8 mouse cellular contexts compared by ENCODE assay signal in genomic region chr11:97628303-97628567, GRCm38 (mm10). TPM values are rescaled to one million over a fixed set of nuclear protein-coding genes. Genes with fewer than 3 reads are reported as not detected.
A peak's percentile ranks its signal among the peaks of the same experiment; 100 is the strongest.
DNase-seq lines count a peak whose midpoint lies in the region; ATAC-seq and TF ChIP-seq lines count a peak whose summit lies in the region.

No protein-coding gene starts in this region.

- peak overlapping the region; percentile 69 for H3K4me3 ChIP-seq in heart, embryonic 13.5 days
- H3K4me3 ChIP-seq in ES-E14 (ENCODE audit: insufficient read depth in 1 of 2, low read depth in 1 of 2, low read length in 2 of 2, poor library complexity in 1 of 2, severe bottlenecking in 1 of 2) = peak overlapping the region; percentile 77 to 89
- peak overlapping the region; percentile 70 for H3K4me3 ChIP-seq in forebrain, postnatal 0 days (ENCODE audit: low read depth, low read length)
- H3K4me3 ChIP-seq in liver, embryonic 16.5 days (ENCODE audit: low read depth, low read length) = peak overlapping the region; percentile 56

- peak overlapping the region; percentile 90 for H3K4me2 ChIP-seq in heart, embryonic 13.5 days
- peak overlapping the region; percentile 82 for H3K4me2 ChIP-seq in forebrain, postnatal 0 days (ENCODE audit: low read depth)
- H3K4me2 ChIP-seq in liver, embryonic 16.5 days (ENCODE audit: low read depth, low read length) = 0 out of 2 replicates have a peak overlapping the region, but pooled peaks have one; percentile 61

- H3K9me3 ChIP-seq in heart, embryonic 13.5 days = no peaks in the 10 kb centered on the region
- H3K9me3 ChIP-seq in ES-E14 (ENCODE audit: control insufficient read depth, insufficient read depth, low read depth, low read length) = no peaks in the 10 kb centered on the region
- H3K9me3 ChIP-seq in forebrain, postnatal 0 days (ENCODE audit: low read length) = no peaks in the 10 kb centered on the region
- no peaks in the 10 kb centered on the region for H3K9me3 ChIP-seq in liver, embryonic 16.5 days (replicated peaks; ENCODE audit: control insufficient read depth, low read length)

- in situ Hi-C loops in ES-E14 (cut with MboI; ENCODE audit: low sequenced_read_pairs in 2 of 2, unreplicated experiment in 2 of 2) = no loop called here

- no peak for TF ChIP-seq CTCF in forebrain, postnatal 0 days (IDR thresholded peaks at IDR 0.05; ENCODE audit: low read depth)

- H3K9ac ChIP-seq in heart, embryonic 13.5 days = peak overlapping the region; percentile 51; the same call in 1 of the 2 replicates
- peak overlapping the region; percentile 96 for H3K9ac ChIP-seq in ES-E14 (ENCODE audit: insufficient read depth, low read depth, low read length, poor library complexity, severe bottlenecking)
- H3K9ac ChIP-seq in forebrain, postnatal 0 days = no peak overlapping the region
- no peak overlapping the region for H3K9ac ChIP-seq in liver, embryonic 16.5 days (ENCODE audit: low read depth, low read length)

- ATAC-seq in heart, embryonic 13.5 days (ENCODE audit: extremely low read depth, insufficient number of reproducible peaks, low FRiP score, low TSS enrichment) = no peak
- ATAC-seq in forebrain, postnatal 0 days = no peak
- no peak for ATAC-seq in liver, embryonic 16.5 days (ENCODE audit: low read depth)

- WGBS in heart, embryonic 13.5 days = 3% methylated on average over 28 of the region's 28 CpGs
- 5% methylated on average over 28 of the region's 28 CpGs for WGBS in forebrain, postnatal 0 days
- WGBS in liver, embryonic 16.5 days (ENCODE audit: insufficient replicate concordance) = 0% methylated on average over 19 of the region's 28 CpGs

- no peak overlapping the region for H3K27ac ChIP-seq in heart, embryonic 13.5 days (replicated peaks)
- peak overlapping the region; percentile 49; the same call in 1 of the 2 replicates for H3K27ac ChIP-seq in ES-E14 (ENCODE audit: insufficient read depth, low read depth, low read length, poor library complexity, severe bottlenecking)
- no peak overlapping the region for H3K27ac ChIP-seq in forebrain, postnatal 0 days (ENCODE audit: low read depth, low read length)
- H3K27ac ChIP-seq in liver, embryonic 16.5 days (ENCODE audit: low read length) = no peak overlapping the region

- peaks cover 89% of the 10 kb centered on the region for H3K27me3 ChIP-seq in heart, embryonic 13.5 days (replicated peaks)
- H3K27me3 ChIP-seq in forebrain, postnatal 0 days (ENCODE audit: insufficient read depth, low read length) = peaks cover 43% of the 10 kb centered on the region
- peaks cover 85% of the 10 kb centered on the region for H3K27me3 ChIP-seq in liver, embryonic 16.5 days (ENCODE audit: control insufficient read depth, insufficient read depth, low read depth, low read length)

- peaks cover 34% of the 10 kb centered on the region for H3K4me1 ChIP-seq in heart, embryonic 13.5 days
- H3K4me1 ChIP-seq in ES-E14 (ENCODE audit: control insufficient read depth in 2 of 2, insufficient read depth in 2 of 2, low read length in 2 of 2, poor library complexity in 1 of 2) = peaks cover 4 to 19% of the 10 kb centered on the region in 2 experiments; a peak in 2 of 4 replicates
- no peaks in the 10 kb centered on the region for H3K4me1 ChIP-seq in forebrain, postnatal 0 days (ENCODE audit: insufficient read depth)
- peaks cover 7% of the 10 kb centered on the region; the same call in 1 of the 2 replicates for H3K4me1 ChIP-seq in liver, embryonic 16.5 days (ENCODE audit: control insufficient read depth, low read depth, low read length)

- no peak for DNase-seq in heart, adult 11 months
- DNase-seq in ES-E14 (ENCODE audit: low read depth, low spot score) = no peak
- DNase-seq in forebrain, postnatal 0 days = no peak
- DNase-seq in yolk sac, embryonic 10.5 days (ENCODE audit: low spot score) = no peak
- DNase-seq in right cerebral cortex, postnatal 25 days = no peak
- DNase-seq in c-Kit-positive CD71-positive TER-119-positive erythroid progenitor cells, embryonic 14.5 days (ENCODE audit: low spot score) = no peak

- H3K36me3 ChIP-seq in heart, embryonic 13.5 days = no peaks in the 10 kb centered on the region
- peaks cover 12% of the 10 kb centered on the region for H3K36me3 ChIP-seq in ES-E14 (ENCODE audit: control insufficient read depth, insufficient read depth, low read length, poor library complexity, severe bottlenecking)
- no peaks in the 10 kb centered on the region for H3K36me3 ChIP-seq in forebrain, postnatal 0 days (ENCODE audit: insufficient read depth)
- no peaks in the 10 kb centered on the region for H3K36me3 ChIP-seq in liver, embryonic 16.5 days (ENCODE audit: control insufficient read depth, insufficient read depth)

TF ChIP-seq in ES-E14, 5 proteins besides CTCF, POLR2A, EP300 and RAD21:
- TF ChIP-seq ZC3H11A (IDR thresholded peaks at IDR 0.05; ENCODE audit: borderline replicate concordance, low read depth, low read length) = no peak
- no peak for TF ChIP-seq HCFC1 (IDR thresholded peaks at IDR 0.05; ENCODE audit: borderline replicate concordance, insufficient read depth, low read length)
- TF ChIP-seq ZNF384 (IDR thresholded peaks at IDR 0.05; ENCODE audit: low read depth, low read length) = no peak
- TF ChIP-seq MAFK (IDR thresholded peaks at IDR 0.05; ENCODE audit: insufficient read depth, low read depth, low read length) = no peak
- TF ChIP-seq CHD2 (IDR thresholded peaks at IDR 0.05; ENCODE audit: low read depth, low read length) = no peak

RNA-seq across cellular contexts. Expression of gene Epop, which starts 1.3 kb away (rescaled TPM):
- polyA plus RNA-seq in heart, embryonic 13.5 days (2015; fragmentation: Nextera tagmentation; extraction: Ambion mirVana) = 1.1 and 1.4 TPM in 2 replicates
- 100 and 109 TPM in 2 replicates for total RNA-seq in ES-E14 (2012; rRNA removed)
- total RNA-seq in forebrain, postnatal 0 days (2014; rRNA removed) = 5.0 and 6.8 TPM in 2 replicates
- 3.6 and 4.1 TPM in 2 replicates for polyA plus RNA-seq in forebrain, postnatal 0 days (2015; fragmentation: Nextera tagmentation; extraction: Ambion mirVana)
- polyA plus RNA-seq in liver, embryonic 16.5 days (2015; fragmentation: Nextera tagmentation; extraction: Ambion mirVana) = 0.11 and 0.24 TPM in 2 replicates

RNA-seq across cellular contexts. Expression of gene Mllt6, which starts 35.0 kb away (rescaled TPM):
- 1.7 and 1.9 TPM in 2 replicates for polyA plus RNA-seq in heart, embryonic 13.5 days (2015; fragmentation: Nextera tagmentation; extraction: Ambion mirVana)
- total RNA-seq in ES-E14 (2012; rRNA removed) = 113 and 142 TPM in 2 replicates
- 42.2 and 48.1 TPM in 2 replicates for total RNA-seq in forebrain, postnatal 0 days (2014; rRNA removed)
- 1.7 TPM in 2 replicates for polyA plus RNA-seq in forebrain, postnatal 0 days (2015; fragmentation: Nextera tagmentation; extraction: Ambion mirVana)
- polyA plus RNA-seq in liver, embryonic 16.5 days (2015; fragmentation: Nextera tagmentation; extraction: Ambion mirVana) = 0.16 and 0.21 TPM in 2 replicates

RNA-seq across cellular contexts. Expression of gene Srcin1, which starts 52.2 kb away (rescaled TPM):
- polyA plus RNA-seq in heart, embryonic 13.5 days (2015; fragmentation: Nextera tagmentation; extraction: Ambion mirVana) = 0.03 and 0.08 TPM in 2 replicates
- total RNA-seq in ES-E14 (2012; rRNA removed) = 2.4 and 4.1 TPM in 2 replicates
- 50.1 and 70.7 TPM in 2 replicates for total RNA-seq in forebrain, postnatal 0 days (2014; rRNA removed)
- 8.9 and 12.0 TPM in 2 replicates for polyA plus RNA-seq in forebrain, postnatal 0 days (2015; fragmentation: Nextera tagmentation; extraction: Ambion mirVana)
- polyA plus RNA-seq in liver, embryonic 16.5 days (2015; fragmentation: Nextera tagmentation; extraction: Ambion mirVana) = not detected in 2 replicates

RNA-seq across cellular contexts. Expression of gene Cisd3, which starts 57.4 kb away (rescaled TPM):
- 44.1 and 53.7 TPM in 2 replicates for polyA plus RNA-seq in heart, embryonic 13.5 days (2015; fragmentation: Nextera tagmentation; extraction: Ambion mirVana)
- 49.9 and 66.0 TPM in 2 replicates for total RNA-seq in ES-E14 (2012; rRNA removed)
- 14.4 and 15.5 TPM in 2 replicates for total RNA-seq in forebrain, postnatal 0 days (2014; rRNA removed)
- polyA plus RNA-seq in forebrain, postnatal 0 days (2015; fragmentation: Nextera tagmentation; extraction: Ambion mirVana) = 27.2 and 27.8 TPM in 2 replicates
- 16.5 and 19.8 TPM in 2 replicates for polyA plus RNA-seq in liver, embryonic 16.5 days (2015; fragmentation: Nextera tagmentation; extraction: Ambion mirVana)

Comparison
In these comparisons a context has a peak if more than half of its experiments do, and no peak if none do; other contexts are left out.
1. H3K9ac ChIP-seq: peak in heart, embryonic 13.5 days (single experiment) and ES-E14 (single experiment); none in forebrain, postnatal 0 days (single experiment) and liver, embryonic 16.5 days (single experiment).
2. Peak in every context shown above with its lines, with median percentiles within 50 percentile points of each other: H3K4me2 ChIP-seq and H3K4me3 ChIP-seq.